Mouse (Mus musculus): Measurements from ENCODE around the gene Ppp1r12b.
A peak's percentile ranks its signal among the peaks of the same experiment; 100 is the strongest.

Ppp1r12b gene

DNA sequence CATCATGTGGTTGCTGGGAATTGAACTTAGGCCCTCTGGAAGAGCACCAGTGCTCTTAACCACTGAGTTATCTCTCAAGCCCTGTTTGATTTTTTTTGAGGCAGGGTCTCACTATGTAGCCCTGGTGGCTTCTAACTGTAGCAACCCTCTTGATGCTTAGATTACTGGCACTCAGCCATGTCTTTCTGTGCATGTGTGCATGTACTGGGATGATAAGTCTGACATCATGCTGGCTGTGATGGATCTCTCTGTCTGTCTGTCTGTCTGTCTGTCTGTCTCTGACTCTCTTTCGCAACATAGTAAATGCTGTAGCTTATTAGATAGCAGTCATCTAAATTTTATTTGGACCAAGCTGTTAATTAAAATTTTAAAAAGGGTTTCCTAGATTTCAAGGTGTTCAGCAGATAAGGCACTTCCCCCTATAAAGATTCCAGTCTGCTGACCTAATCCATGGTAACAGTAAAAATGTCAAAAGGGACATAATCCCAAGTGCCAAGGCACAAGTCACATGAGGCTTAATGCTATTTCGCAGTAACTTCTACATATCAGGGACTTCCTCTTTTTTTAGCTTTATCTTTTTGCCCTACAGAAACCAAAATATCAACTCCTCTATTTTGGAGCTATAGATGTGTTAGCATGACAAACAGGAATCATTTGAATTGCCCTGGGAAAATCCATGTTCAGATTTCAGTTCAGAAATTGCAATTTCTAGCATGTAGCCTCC, 164.9 kb downstream of the Ppp1r12b start:
- no peak for DNase-seq

GRCm38 (mm10) chr1:134788096-134788495, 167.6 kb downstream of the Ppp1r12b start:
- DNase-seq = no peak

DNA sequence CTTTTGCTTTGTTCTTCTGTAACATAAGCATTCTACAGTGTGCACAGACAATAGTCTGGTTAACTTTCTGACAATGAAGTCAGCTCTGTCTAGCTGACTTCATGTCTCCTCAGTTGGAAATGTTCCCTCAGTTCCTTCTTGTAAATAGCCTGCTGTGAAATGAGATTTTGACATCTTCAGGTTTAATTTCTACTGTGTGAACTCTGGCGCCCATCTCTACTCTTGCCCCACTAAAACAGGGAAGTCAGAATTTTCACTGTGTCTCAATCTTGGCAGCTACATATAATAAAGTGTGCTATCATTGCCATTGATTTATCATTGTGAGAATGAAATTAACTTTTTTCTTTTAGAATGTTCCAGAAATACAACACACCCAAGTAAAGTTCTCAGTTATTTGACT, 170.8 kb downstream of the Ppp1r12b start:
- no peak for DNase-seq

- DNase-seq = no peak
Observed at GRCm38 (mm10) chr1:134784481-134784880, 171.3 kb downstream of the Ppp1r12b start.

GRCm38 (mm10) chr1:134783958-134784357, 171.8 kb downstream of the Ppp1r12b start:
- DNase-seq = no peak

DNA sequence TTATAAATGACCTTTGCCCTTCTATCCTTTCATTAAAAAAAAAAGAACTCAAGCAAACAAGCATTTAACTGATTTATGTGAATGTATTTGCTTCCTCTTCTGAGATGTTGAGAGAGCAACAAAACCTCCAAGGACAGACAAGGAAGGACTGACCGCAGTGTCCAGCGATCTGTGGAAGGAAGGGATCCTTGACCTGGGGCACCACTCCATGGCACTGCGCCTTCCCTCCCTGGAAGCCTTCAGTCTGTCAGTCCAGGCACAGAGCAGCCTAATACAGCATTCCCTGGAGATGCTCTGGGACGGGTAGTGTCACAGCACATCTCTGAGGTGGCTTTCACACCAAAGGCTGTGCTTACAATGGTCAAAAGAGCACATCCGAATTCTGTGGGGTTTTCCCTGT, 172.9 kb downstream of the Ppp1r12b start:
- DNase-seq = no peak

GRCm38 (mm10) chr1:134777936-134778548, 177.7 kb downstream of the Ppp1r12b start:
- peak; percentile 25 for DNase-seq

GRCm38 (mm10) chr1:134777201-134777885, 178.4 kb downstream of the Ppp1r12b start:
- DNase-seq = no peak

- DNase-seq = no peak
Observed at GRCm38 (mm10) chr1:134775631-134776030, 180.1 kb downstream of the Ppp1r12b start.

- DNase-seq = no peak
Observed at GRCm38 (mm10) chr1:134774728-134775287, 180.9 kb downstream of the Ppp1r12b start.

DNA sequence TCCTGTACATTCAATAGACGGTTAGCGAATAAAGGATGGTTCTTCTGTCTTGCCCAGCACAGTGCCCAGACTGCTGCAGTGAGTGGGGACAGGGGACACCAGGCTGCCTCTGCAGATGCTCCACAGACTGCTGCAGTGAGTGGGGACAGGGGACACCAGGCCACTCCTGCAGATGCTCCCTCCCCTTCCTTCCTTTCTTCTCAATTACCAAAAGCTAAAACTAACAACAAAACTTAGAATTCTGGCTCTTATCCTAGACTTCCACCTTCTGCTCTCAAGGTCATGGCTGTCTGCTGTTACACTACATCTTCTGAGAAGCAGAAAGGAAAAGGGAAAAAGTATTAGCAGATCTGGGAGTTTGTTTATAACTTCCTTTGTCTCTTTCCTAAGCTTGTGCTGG, 181.5 kb downstream of the Ppp1r12b start:
- DNase-seq = no peak

DNA sequence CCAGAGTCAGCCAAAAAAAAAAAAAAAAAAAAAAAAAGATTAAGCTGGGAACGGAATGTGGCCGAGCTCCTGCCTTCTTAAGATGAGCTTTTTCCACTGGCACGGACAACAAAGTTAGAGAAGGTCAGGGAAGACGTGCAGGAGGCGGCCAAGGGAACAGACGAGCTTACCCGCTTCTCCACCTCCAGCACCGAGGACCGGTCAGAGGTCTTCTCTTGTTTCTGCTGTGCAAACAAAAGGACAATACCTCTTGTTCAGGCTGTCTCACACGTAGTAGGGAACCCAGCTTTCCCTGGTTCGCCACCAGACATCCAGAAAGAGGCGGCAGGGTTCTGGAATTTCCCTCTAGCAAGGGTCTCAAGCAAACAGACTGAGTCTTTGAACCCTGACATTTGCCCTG, 182.5 kb downstream of the Ppp1r12b start:
- DNase-seq = no peak

DNA sequence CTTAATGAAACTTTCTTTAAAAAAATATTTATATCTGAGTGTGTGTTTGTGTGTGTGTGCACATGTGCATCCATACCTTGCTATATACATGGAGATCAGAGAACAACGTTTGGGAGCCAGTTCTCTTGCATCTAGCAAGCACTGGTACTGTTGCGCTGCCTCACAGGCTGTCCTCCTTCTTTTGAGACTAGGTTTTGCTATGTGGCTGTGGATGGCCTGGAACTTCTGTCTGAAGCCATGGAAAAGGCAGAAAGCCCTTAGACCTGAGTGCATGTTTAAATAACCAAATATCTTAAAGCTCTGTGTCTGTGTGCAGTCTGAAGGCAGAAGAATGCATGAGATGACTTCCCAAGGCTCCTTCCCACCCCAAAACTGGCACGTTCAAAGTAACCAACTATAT, 182.9 kb downstream of the Ppp1r12b start:
- DNase-seq = no peak

DNA sequence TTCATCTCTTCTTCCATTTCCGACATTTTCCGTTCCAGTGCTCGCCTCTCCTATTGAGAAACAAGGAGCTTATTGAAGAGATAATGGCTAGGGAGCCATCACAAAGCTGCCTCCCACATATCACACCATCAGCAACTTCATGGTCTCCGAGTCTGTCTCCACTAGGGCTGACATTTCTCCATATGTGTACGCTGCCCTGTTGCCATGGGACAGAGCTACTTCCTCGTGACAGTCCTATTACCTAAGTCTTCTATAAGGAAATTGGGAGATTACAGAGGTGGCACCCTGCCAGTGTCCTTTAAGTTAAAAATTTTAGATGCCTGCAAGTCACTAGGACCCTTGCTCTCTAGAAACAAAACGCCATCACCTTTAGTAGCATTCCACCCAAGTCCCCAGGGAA, 183.7 kb downstream of the Ppp1r12b start:
- no peak for DNase-seq

- DNase-seq = no peak
Observed at GRCm38 (mm10) chr1:134771353-134771752, 184.4 kb downstream of the Ppp1r12b start.

DNA sequence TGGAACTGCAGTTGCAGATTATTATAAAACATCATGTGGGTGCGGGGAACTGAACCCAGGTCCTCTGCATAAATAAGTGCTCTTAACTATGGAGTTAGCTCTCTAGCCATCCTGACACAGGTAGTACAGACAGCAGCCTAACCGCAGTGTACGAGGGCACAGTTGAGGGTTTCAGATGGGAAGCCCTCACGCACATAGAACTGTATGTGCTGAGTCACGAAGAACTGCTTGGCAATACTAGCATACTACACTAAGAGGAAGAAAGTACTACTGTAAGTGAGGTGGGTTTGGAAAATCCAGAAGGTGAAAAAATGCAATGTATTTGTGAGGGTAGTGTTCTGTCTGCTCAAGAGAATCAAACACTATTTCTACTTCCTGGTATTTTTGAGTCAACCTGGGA, 185.4 kb downstream of the Ppp1r12b start:
- DNase-seq = no peak

DNA sequence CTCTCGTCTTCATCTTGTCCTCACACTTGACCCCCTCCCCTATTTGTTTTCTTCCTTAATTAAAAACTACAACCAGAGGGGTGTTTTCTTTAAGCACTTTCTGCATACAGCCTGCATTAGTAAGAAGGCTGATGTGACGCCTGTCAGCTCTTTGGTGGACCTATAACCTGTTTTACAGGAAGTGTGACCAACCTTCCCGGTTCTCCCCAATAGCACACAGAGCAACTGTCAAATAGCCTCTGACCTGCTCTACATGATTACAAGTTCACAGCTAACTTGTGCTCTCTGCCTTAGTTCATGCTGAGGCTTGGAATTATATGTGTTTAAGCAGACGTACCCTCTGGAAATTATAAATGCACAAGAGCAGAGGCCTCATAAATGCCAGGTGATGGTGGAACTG, 189.3 kb downstream of the Ppp1r12b start:
- DNase-seq = no peak

- no peak for DNase-seq
Observed at GRCm38 (mm10) chr1:134764831-134765458, 190.8 kb downstream of the Ppp1r12b start.

DNA sequence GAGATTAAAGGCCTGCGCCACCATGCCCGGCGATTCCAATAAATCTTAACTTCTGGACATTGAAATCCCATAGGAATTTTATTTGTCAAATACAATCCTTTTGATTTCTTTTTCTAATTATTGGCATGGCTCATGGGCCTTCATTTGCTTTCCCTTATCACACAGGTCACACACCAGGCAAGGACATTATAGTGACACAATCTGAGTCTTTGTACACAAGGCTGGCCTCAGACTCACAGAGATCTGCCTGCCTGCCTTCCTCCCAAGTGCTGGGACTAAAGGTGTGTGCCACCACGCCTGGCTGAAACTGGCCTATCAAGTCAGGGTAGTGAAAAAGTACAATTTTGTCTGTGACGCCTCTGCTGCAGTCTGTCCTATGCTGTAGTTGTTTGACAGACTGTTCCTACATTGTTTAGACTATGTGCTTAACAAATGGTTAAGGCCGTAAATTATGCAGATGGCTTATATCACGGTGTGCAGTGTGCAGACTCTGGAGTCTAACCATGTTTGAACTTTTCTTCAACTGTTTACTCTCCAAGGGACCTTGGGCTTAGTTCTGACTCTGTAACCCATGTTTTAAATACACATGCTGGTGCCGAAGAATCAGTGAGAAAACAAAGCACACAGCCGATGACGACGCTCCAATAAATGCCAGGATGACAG, 191.8 kb downstream of the Ppp1r12b start:
- DNase-seq = no peak

GRCm38 (mm10) chr1:134763250-134763649, 192.5 kb downstream of the Ppp1r12b start:
- no peak for DNase-seq

DNA sequence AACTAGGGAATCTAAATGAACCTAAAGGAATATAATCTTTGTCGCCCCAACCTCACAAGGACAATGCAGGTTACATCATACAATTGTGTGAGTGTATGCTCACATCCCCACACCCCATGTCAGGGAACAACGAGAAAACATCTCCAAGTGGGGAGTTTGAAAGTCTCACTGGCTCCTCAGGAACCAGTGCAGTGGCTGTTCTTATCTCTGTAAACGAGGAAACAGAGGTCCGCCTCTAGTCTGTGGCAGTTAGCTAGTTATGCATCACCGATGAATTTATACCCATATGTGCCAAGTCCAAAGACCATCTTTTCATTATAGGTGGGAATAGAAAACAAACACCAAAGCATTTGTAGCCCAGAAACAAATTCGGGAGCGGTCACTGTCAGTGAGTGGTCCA, 194.2 kb downstream of the Ppp1r12b start:
- no peak for DNase-seq

DNA sequence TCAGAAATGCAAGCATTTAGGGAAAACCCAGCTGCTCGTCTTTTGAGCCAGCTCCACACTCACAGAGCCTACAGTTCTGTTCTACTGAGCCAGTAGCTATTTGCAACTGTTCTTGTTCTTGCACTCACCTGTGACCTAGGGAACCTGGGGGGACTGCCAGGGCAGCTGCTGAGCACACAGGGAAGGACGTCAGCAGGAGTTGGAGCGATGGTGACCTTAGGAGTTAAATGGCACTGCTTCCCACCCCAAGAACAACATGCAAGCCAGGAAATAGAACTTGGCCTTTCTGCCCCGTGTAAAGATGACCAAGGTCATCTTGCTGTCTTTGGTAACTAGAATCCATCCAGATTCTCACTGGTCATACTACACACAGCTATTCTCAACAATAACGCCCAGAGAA, 195.1 kb downstream of the Ppp1r12b start:
- no peak for DNase-seq

DNA sequence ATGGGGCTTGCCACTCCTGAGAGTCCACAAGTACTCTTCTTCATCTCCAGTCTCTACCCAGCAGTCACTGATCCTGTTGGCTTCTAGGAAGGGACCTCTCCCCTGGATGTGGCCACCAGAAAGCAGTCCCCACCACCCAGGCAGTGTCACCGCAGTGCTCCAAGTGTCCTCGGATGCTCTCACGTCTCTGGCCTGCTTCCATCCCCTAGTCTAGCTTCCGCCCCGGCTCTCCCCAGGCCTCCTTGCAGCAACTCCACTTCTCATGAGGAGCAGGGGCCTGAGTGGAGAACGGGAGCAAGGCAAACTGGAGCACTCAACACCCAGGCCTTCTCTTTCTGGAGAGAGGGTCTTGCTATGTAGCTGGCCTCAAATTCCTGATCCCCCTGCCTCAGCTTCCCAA, 196.6 kb downstream of the Ppp1r12b start:
- DNase-seq = no peak

Measured in cerebellum, adult 9-10 months (tissue).